Mouse (Mus musculus) embryonic facial prominence, embryonic 14.5 days (tissue): ENCODE data around the gene Crat. TPM values are rescaled to one million over a fixed set of nuclear protein-coding genes. Genes with fewer than 3 reads are reported as not detected.
A peak's percentile ranks its signal among the peaks of the same experiment; 100 is the strongest.

Experiments used
- ATAC-seq: fragments of 200-750 bp; cut with Nextera tagmentation; 2 replicates; pipeline ENCODE4 v1.8.0; 2017; ENCODE audit warnings: low read depth, moderate number of reproducible peaks, moderate TSS enrichment
- DNase-seq: peaks from one replicate; pipeline ENCODE4 v3.0.0-alpha.2; 2015; ENCODE audit warnings: low spot score
- H3K27ac ChIP-seq: fragments of 300-500 bp; sonication (generic); replicated peaks from 2 replicates; pipeline ENCODE4 v1.5.1; 2014; ENCODE audit warnings: low read depth, mild to moderate bottlenecking, low read length, moderate library complexity
- H3K27me3 ChIP-seq: fragments of 300-500 bp; sonication (generic); replicated peaks from 2 replicates; pipeline ENCODE4 v1.6.1; 2014; ENCODE audit warnings: low read length; ENCODE audit not compliant: control insufficient read depth, insufficient read depth
- H3K36me3 ChIP-seq: fragments of 300-500 bp; sonication (generic); 2 replicates; pipeline ENCODE4 v1.6.1; 2014; ENCODE audit warnings: low read length, mixed read lengths; ENCODE audit not compliant: control insufficient read depth, insufficient read depth
- H3K4me1 ChIP-seq: fragments of 300-500 bp; sonication (generic); 2 replicates; pipeline ENCODE4 v1.6.1; 2014; ENCODE audit warnings: antibody characterized with exemption, low read length; ENCODE audit not compliant: control insufficient read depth, insufficient read depth
- H3K4me2 ChIP-seq: fragments of 300-500 bp; sonication (generic); 2 replicates; pipeline ENCODE4 v1.6.1; 2014; ENCODE audit warnings: low read depth, mild to moderate bottlenecking, low read length, moderate library complexity, mixed read lengths
- H3K4me3 ChIP-seq: fragments of 300-500 bp; sonication (generic); 2 replicates; pipeline ENCODE4 v1.5.1; 2014; ENCODE audit warnings: low read depth, mild to moderate bottlenecking, low read length
- H3K9ac ChIP-seq: fragments of 300-500 bp; sonication (generic); 2 replicates; pipeline ENCODE4 v1.6.1; 2014; ENCODE audit warnings: low read depth, mild to moderate bottlenecking, low read length, moderate library complexity, mixed read lengths
- H3K9me3 ChIP-seq: fragments of 300-500 bp; sonication (generic); 2 replicates; pipeline ENCODE4 v1.6.1; 2016; ENCODE audit warnings: low read length; ENCODE audit not compliant: control insufficient read depth
- WGBS: fragments of 180-500 bp; shearing (Covaris S2); extraction: QIAGEN DNeasy Blood & Tissue Kit; methylation state at CpG from one replicate; pipeline ENCODE4 v1.1.7; 2014; 5-methylcytosine and 5-hydroxymethylcytosine counted together
- microRNA-seq: library from miRNA; unstranded; fragments of <30 nt; microRNA quantifications from one replicate; pipeline ENCODE4, GENCODE M21; 2016; ENCODE audit warnings: borderline number of aligned reads
- polyA plus RNA-seq: library from polyadenylated mRNA; unstranded; fragments of >200 nt; fragmentation: Nextera tagmentation; extraction: Ambion mirVana; gene quantifications from 2 replicates; pipeline ENCODE4 v1.2.1, GENCODE M21; 2014

Crat gene
- polyA plus RNA-seq, 1 experiment from 2014 or later, result 46.9 TPM

DNA sequence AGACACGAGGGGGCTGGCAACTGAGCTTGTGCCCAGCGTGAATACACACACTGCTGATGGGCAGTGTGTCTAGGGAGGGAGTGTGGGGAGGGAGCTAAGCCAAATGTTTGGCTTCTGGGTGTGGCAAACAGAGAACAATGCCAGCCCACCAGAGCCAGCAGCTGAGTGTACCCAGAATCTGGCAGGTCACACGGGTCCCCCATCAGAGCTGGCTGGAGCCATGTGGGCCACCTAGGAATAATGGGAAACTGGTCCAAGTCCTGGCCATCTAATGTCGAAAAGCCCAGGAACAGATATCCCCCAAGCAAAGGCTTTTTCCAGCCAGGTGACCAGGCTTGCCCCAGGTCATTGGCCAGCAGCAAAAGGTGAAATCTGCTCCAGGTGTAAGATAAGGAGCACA lies 59.8 kb downstream of the Crat start:
- no peak overlapping the region for H3K4me3 ChIP-seq
- WGBS, result 62% methylated on average over 4 of the region's 4 CpGs
- no peak for ATAC-seq
- no peak overlapping the region for H3K4me2 ChIP-seq
- no peak for DNase-seq
- H3K9ac ChIP-seq, result peak overlapping the region; percentile 16; the same call in 1 of the 2 replicates
- no peak overlapping the region for H3K27ac ChIP-seq
- peaks cover 36% of the 10 kb centered on the region for H3K36me3 ChIP-seq
- H3K27me3 ChIP-seq, result no peaks in the 10 kb centered on the region
- H3K9me3 ChIP-seq, result no peaks in the 10 kb centered on the region
- peaks cover 10% of the 10 kb centered on the region for H3K4me1 ChIP-seq

DNA sequence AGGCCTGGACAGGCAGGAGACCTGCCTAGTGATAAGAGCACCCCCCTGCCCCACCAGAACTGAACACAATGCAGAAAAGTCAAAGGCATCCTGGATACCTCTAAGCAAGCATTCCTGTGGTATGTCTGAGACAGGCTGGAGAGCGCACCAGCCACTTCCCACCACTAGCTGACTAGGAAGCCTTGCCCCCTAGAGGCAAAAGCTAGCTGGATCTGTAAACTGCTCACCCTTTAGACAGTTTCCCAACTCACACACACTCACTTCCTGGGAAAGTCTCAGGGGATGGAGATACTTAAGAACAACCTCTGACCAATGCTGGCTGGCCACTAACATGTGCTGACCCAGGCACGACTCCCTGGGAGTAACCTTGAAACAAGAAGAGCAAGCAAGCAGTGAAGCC lies 64.5 kb downstream of the Crat start:
- Histone ChIP-seq H3K4me1 (no peaks in the 10 kb centered on the region), H3K9ac (no peak overlapping the region), H3K4me2 (no peak overlapping the region), H3K36me3 (peaks cover 82% of the 10 kb centered on the region), H3K27ac (no peak overlapping the region), H3K9me3 (no peaks in the 10 kb centered on the region), H3K4me3 (no peak overlapping the region), H3K27me3 (no peaks in the 10 kb centered on the region)
- DNase-seq (peak; percentile 46), ATAC-seq (peak; percentile 64)
- 69% methylated on average over 2 of the region's 2 CpGs for WGBS

Small RNAs within 50 kb of the gene (microRNA-seq; reads per million reads assigned to microRNA genes)
- not detected for gene Gm47292

Other genes with a start within 250 kb of the Crat start
- gene Endog, start 244.3 kb downstream of the Crat start, polyA plus RNA-seq, result 21.9 and 26.5 TPM in 2 replicates
- 63.8 and 67.8 TPM in 2 replicates for gene Spout1, start 237.4 kb downstream of the Crat start, polyA plus RNA-seq
- 8.1 and 8.2 TPM in 2 replicates for gene Kyat1, start 210.0 kb downstream of the Crat start, polyA plus RNA-seq
- 39.2 and 41.3 TPM in 2 replicates for gene Lrrc8a, start 178.1 kb downstream of the Crat start, polyA plus RNA-seq
- 0.06 TPM in 1 of 2 replicates, not detected in the other for gene Gm28035, start 175.2 kb downstream of the Crat start, polyA plus RNA-seq
- 5.4 and 5.7 TPM in 2 replicates for gene Phyhd1, start 149.6 kb downstream of the Crat start, polyA plus RNA-seq
- gene Gm28038, start 134.8 kb downstream of the Crat start, polyA plus RNA-seq, result not detected in 2 replicates
- gene Dolk, start 129.5 kb downstream of the Crat start, polyA plus RNA-seq, result 30.2 and 30.8 TPM in 2 replicates
- gene Nup188, start 129.4 kb downstream of the Crat start, polyA plus RNA-seq, result 35.4 and 39.4 TPM in 2 replicates
- gene Sh3glb2, start 56.5 kb downstream of the Crat start, polyA plus RNA-seq, result 79.3 and 83.1 TPM in 2 replicates
- gene Miga2, start 51.6 kb downstream of the Crat start, polyA plus RNA-seq, result 17.6 and 18.8 TPM in 2 replicates
- 28.5 and 29.0 TPM in 2 replicates for gene Dolpp1, start 23.6 kb downstream of the Crat start, polyA plus RNA-seq
- 70.2 and 77.1 TPM in 2 replicates for gene Ptpa, start 226 bp upstream of the Crat start, polyA plus RNA-seq
- gene Ier5l, start 58.4 kb upstream of the Crat start, polyA plus RNA-seq, result 3.4 TPM in 2 replicates
- gene Cstad, start 179.2 kb upstream of the Crat start, polyA plus RNA-seq, result 0.96 and 1.7 TPM in 2 replicates